Mouse (Mus musculus): Measurements from ENCODE around the gene Egr4.

GRCm38 (mm10) chr6:85477366-85477917, 35.9 kb downstream of the Egr4 start:
- peak; percentile 45; the same call in 1 of the 2 replicates for TF ChIP-seq CTCF (IDR thresholded peaks at IDR 0.05; ENCODE audit: borderline replicate concordance, insufficient read depth, low read length)
- no peak for TF ChIP-seq POLR2A (IDR thresholded peaks at IDR 0.05; ENCODE audit: low read depth, low read length)
